In the genomic region with DNA sequence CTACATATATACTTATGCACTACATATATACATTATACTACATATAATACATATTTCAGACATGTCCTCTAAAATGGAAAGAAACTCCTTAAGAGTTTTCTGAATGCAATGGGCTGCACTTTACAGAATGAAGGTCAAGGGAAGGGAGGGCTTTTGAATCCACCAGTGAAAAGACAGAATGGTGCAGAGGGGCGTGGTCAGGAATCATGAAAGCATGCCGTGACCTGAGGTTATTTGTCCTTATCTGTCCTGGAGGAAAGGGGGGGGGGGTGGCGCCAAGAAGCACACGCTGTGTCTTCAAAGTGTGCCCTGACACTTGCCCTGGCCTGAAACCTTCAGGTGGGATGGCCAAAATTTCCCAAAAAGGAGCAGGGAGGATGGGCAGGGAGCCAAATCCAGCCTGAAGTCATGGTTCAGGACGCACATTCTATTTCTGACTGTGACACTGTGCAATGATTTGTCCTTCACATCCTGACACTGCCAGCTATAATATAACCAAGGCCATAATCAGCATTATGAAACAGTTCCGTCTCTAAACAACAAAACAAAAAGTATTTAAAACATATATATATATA, we compare ENCODE assay signal across 13 mouse cellular contexts. TPM values are rescaled to one million over a fixed set of nuclear protein-coding genes. Genes with fewer than 3 reads are reported as not detected.
DNase-seq lines count a peak whose midpoint lies in the region; ATAC-seq and TF ChIP-seq lines count a peak whose summit lies in the region.
"Had no signal": no experiment of that assay in that cellular context is flagged by ENCODE, and none has a peak within 500 bp of the region (broad histone marks: within the 10 kb centered on the region; RNA-seq: fewer than 3 reads in every experiment).

No protein-coding gene starts in this region.

- no peak overlapping the region for H3K27ac ChIP-seq in intestine, embryonic 15.5 days
- H3K27ac ChIP-seq in intestine, postnatal 0 days (ENCODE audit: low read depth, low read length): no peak overlapping the region
- peak overlapping the region; percentile 83 for H3K27ac ChIP-seq in heart, postnatal 0 days (ENCODE audit: low read depth)
- no peak overlapping the region for H3K27ac ChIP-seq in hindbrain, embryonic 14.5 days
- H3K27ac ChIP-seq: liver, embryonic 15.5 days; neural tube, embryonic 15.5 days had no signal

- no peaks in the 10 kb centered on the region for H3K27me3 ChIP-seq in intestine, embryonic 15.5 days (replicated peaks)
- no peaks in the 10 kb centered on the region for H3K27me3 ChIP-seq in intestine, postnatal 0 days (replicated peaks; ENCODE audit: control insufficient read depth, insufficient read depth, low read length)
- no peaks in the 10 kb centered on the region for H3K27me3 ChIP-seq in heart, postnatal 0 days (ENCODE audit: control insufficient read depth, insufficient read depth, low read length)
- no peaks in the 10 kb centered on the region for H3K27me3 ChIP-seq in hindbrain, embryonic 14.5 days (ENCODE audit: control insufficient read depth, insufficient read depth, low read length)
- H3K27me3 ChIP-seq: liver, embryonic 15.5 days; neural tube, embryonic 15.5 days had no signal

- H3K9ac ChIP-seq in intestine, embryonic 15.5 days: no peak overlapping the region
- no peak overlapping the region for H3K9ac ChIP-seq in intestine, postnatal 0 days (ENCODE audit: low read depth, low read length)
- no peak overlapping the region for H3K9ac ChIP-seq in heart, postnatal 0 days (replicated peaks; ENCODE audit: low read depth, low read length)
- no peak overlapping the region for H3K9ac ChIP-seq in hindbrain, embryonic 14.5 days
- H3K9ac ChIP-seq: liver, embryonic 15.5 days; neural tube, embryonic 15.5 days had no signal

- no peaks in the 10 kb centered on the region for H3K4me1 ChIP-seq in intestine, embryonic 15.5 days (replicated peaks)
- no peaks in the 10 kb centered on the region for H3K4me1 ChIP-seq in intestine, postnatal 0 days (replicated peaks; ENCODE audit: control insufficient read depth, insufficient read depth, low read length)
- peaks cover 45% of the 10 kb centered on the region for H3K4me1 ChIP-seq in heart, postnatal 0 days (ENCODE audit: control insufficient read depth, insufficient read depth)
- H3K4me1 ChIP-seq in hindbrain, embryonic 14.5 days (replicated peaks; ENCODE audit: control insufficient read depth, insufficient read depth, low read length): no peaks in the 10 kb centered on the region
- H3K4me1 ChIP-seq: liver, embryonic 15.5 days; neural tube, embryonic 15.5 days had no signal

- no peak overlapping the region for H3K4me2 ChIP-seq in intestine, embryonic 15.5 days (replicated peaks)
- H3K4me2 ChIP-seq in intestine, postnatal 0 days (replicated peaks; ENCODE audit: low read depth): no peak overlapping the region
- H3K4me2 ChIP-seq in heart, postnatal 0 days (ENCODE audit: low read depth, low read length): no peak overlapping the region; the same call in 1 of the 2 replicates
- no peak overlapping the region for H3K4me2 ChIP-seq in hindbrain, embryonic 14.5 days (replicated peaks)
- H3K4me2 ChIP-seq: liver, embryonic 15.5 days; neural tube, embryonic 15.5 days had no signal

- ATAC-seq in intestine, embryonic 15.5 days: 0 out of 2 replicates have a peak, but pooled peaks have one; percentile 20
- no peak for ATAC-seq in intestine, postnatal 0 days
- ATAC-seq in heart, postnatal 0 days (ENCODE audit: insufficient read depth, low read depth): peak; percentile 53; the same call in 1 of the 2 replicates
- ATAC-seq in hindbrain, embryonic 14.5 days (ENCODE audit: low FRiP score): no peak
- ATAC-seq: forebrain, embryonic 14.5 days had no signal

- TF ChIP-seq EP300 in heart, postnatal 0 days (IDR thresholded peaks at IDR 0.05; ENCODE audit: low read depth): no peak

- 60% methylated on average over 6 of the region's 6 CpGs for WGBS in intestine, embryonic 15.5 days
- 50% methylated on average over 6 of the region's 6 CpGs for WGBS in intestine, postnatal 0 days
- 20% methylated on average over 6 of the region's 6 CpGs for WGBS in heart, postnatal 0 days
- WGBS in hindbrain, embryonic 14.5 days: 74% methylated on average over 6 of the region's 6 CpGs

- H3K4me3 ChIP-seq in intestine, embryonic 15.5 days (replicated peaks): no peak overlapping the region
- H3K4me3 ChIP-seq in intestine, postnatal 0 days (ENCODE audit: low read depth, low read length): no peak overlapping the region
- no peak overlapping the region for H3K4me3 ChIP-seq in heart, postnatal 0 days (ENCODE audit: low read depth, low read length)
- H3K4me3 ChIP-seq in hindbrain, embryonic 14.5 days (replicated peaks; ENCODE audit: low read length): no peak overlapping the region
- H3K4me3 ChIP-seq: liver, embryonic 15.5 days; neural tube, embryonic 15.5 days had no signal

- no peaks in the 10 kb centered on the region for H3K36me3 ChIP-seq in intestine, embryonic 15.5 days
- no peaks in the 10 kb centered on the region for H3K36me3 ChIP-seq in intestine, postnatal 0 days (ENCODE audit: control insufficient read depth, insufficient read depth)
- H3K36me3 ChIP-seq in heart, postnatal 0 days (replicated peaks; ENCODE audit: control insufficient read depth, insufficient read depth, low read length): peaks cover 8% of the 10 kb centered on the region; the same call in 1 of the 2 replicates
- H3K36me3 ChIP-seq in hindbrain, embryonic 14.5 days (replicated peaks; ENCODE audit: control insufficient read depth, insufficient read depth): no peaks in the 10 kb centered on the region
- H3K36me3 ChIP-seq: liver, embryonic 15.5 days; neural tube, embryonic 15.5 days had no signal

- intact Hi-C loops in left cerebral cortex, postnatal 36 days (cut with DNase I): no loop called here

- TF ChIP-seq CTCF in intestine, postnatal 0 days (IDR thresholded peaks at IDR 0.05; ENCODE audit: low read depth): no peak
- TF ChIP-seq CTCF in heart, postnatal 0 days (IDR thresholded peaks at IDR 0.05; ENCODE audit: low read depth): no peak

- peak; percentile 31 for DNase-seq in gastrocnemius, postnatal 10 days
- peak; percentile 60 for DNase-seq in heart, postnatal 0 days (ENCODE audit: low spot score)
- no peak for DNase-seq in hindbrain, embryonic 14.5 days (ENCODE audit: low spot score)
- no peak for DNase-seq in kidney, adult 11 months
- no peak for DNase-seq in left cerebral cortex, postnatal 36 days (ENCODE audit: low spot score in 2 of 2)
- DNase-seq: kidney, postnatal 36 days; right cerebral cortex, adult 18-20 months had no signal

- no peaks in the 10 kb centered on the region for H3K9me3 ChIP-seq in intestine, embryonic 15.5 days
- no peaks in the 10 kb centered on the region for H3K9me3 ChIP-seq in intestine, postnatal 0 days (ENCODE audit: control insufficient read depth)
- no peaks in the 10 kb centered on the region for H3K9me3 ChIP-seq in heart, postnatal 0 days (replicated peaks; ENCODE audit: control insufficient read depth, low read length)
- H3K9me3 ChIP-seq in hindbrain, embryonic 14.5 days (ENCODE audit: control insufficient read depth, low read length): no peaks in the 10 kb centered on the region
- H3K9me3 ChIP-seq: liver, embryonic 15.5 days; neural tube, embryonic 15.5 days had no signal

RNA-seq across cellular contexts. Expression of a gene that starts 23.3 kb away (rescaled TPM):
- polyA plus RNA-seq in intestine, embryonic 15.5 days (2015; fragmentation: Nextera tagmentation; extraction: Ambion mirVana): 0.88 and 3.8 TPM in 2 replicates
- polyA plus RNA-seq in intestine, postnatal 0 days (2015; fragmentation: Nextera tagmentation; extraction: Ambion mirVana): 1.2 and 1.5 TPM in 2 replicates
- 1,000 to 10,000 TPM; 1,429 to 1,530 TPM for total RNA-seq in gastrocnemius, postnatal 10 days (2021)
- 1,276 and 1,578 TPM in 2 replicates for total RNA-seq in heart, postnatal 0 days (2014; rRNA removed; ENCODE audit: low replicate concordance)
- 2,012 and 2,143 TPM in 2 replicates for polyA plus RNA-seq in heart, postnatal 0 days (2015; fragmentation: Nextera tagmentation; extraction: Ambion mirVana)
- 2.0 and 3.2 TPM in 2 replicates for polyA plus RNA-seq in hindbrain, embryonic 14.5 days (2014; fragmentation: Nextera tagmentation; extraction: Ambion mirVana)
- total RNA-seq in left cerebral cortex, postnatal 36 days (2021): 10 to 100 TPM; 15.2 to 19.4 TPM
- total RNA-seq: monocyte, adult 5-6 weeks had no signal

RNA-seq across cellular contexts. Expression of a gene that starts 59.4 kb away (rescaled TPM):
- polyA plus RNA-seq in intestine, embryonic 15.5 days (2015; fragmentation: Nextera tagmentation; extraction: Ambion mirVana): 7.8 and 8.8 TPM in 2 replicates
- polyA plus RNA-seq in intestine, postnatal 0 days (2015; fragmentation: Nextera tagmentation; extraction: Ambion mirVana): 2.3 and 2.8 TPM in 2 replicates
- total RNA-seq in gastrocnemius, postnatal 10 days (2021): 10 to 100 TPM; 21.9 to 24.0 TPM
- 10.1 and 25.3 TPM in 2 replicates for total RNA-seq in heart, postnatal 0 days (2014; rRNA removed; ENCODE audit: low replicate concordance)
- 9.1 and 9.8 TPM in 2 replicates for polyA plus RNA-seq in heart, postnatal 0 days (2015; fragmentation: Nextera tagmentation; extraction: Ambion mirVana)
- polyA plus RNA-seq in hindbrain, embryonic 14.5 days (2014; fragmentation: Nextera tagmentation; extraction: Ambion mirVana): 5.0 and 5.6 TPM in 2 replicates
- total RNA-seq in left cerebral cortex, postnatal 36 days (2021): 10 to 100 TPM; 13.5 to 18.8 TPM

Comparison
In these comparisons a context has a peak if more than half of its experiments do, and no peak if none do; other contexts are left out.
1. ATAC-seq: peak in intestine, embryonic 15.5 days (single experiment) and heart, postnatal 0 days (single experiment); none in intestine, postnatal 0 days (single experiment) and hindbrain, embryonic 14.5 days (single experiment).
2. DNase-seq: peak in gastrocnemius, postnatal 10 days (single experiment) and heart, postnatal 0 days (single experiment); none in hindbrain, embryonic 14.5 days (single experiment), kidney, adult 11 months (single experiment) and left cerebral cortex, postnatal 36 days (0 of 2).
3. RNA of a gene that starts 23.3 kb away (polyA plus RNA-seq): 2,012 to 2,143 TPM in heart, postnatal 0 days; 0.88 to 3.8 TPM in intestine, embryonic 15.5 days, 2.0 to 3.2 TPM in hindbrain, embryonic 14.5 days and 1.2 to 1.5 TPM in intestine, postnatal 0 days; every median in the first group is over 100 times any median in the second.